26 mouse cellular contexts compared by ENCODE assay signal in genomic region chr8:123203571-123203970, GRCm38 (mm10). TPM values are rescaled to one million over a fixed set of nuclear protein-coding genes. Genes with fewer than 3 reads are reported as not detected.
DNase-seq lines count a peak whose midpoint lies in the region; ATAC-seq and TF ChIP-seq lines count a peak whose summit lies in the region.
"Had no signal": no experiment of that assay in that cellular context is flagged by ENCODE, and none has a peak within 500 bp of the region (broad histone marks: within the 10 kb centered on the region; RNA-seq: fewer than 3 reads in every experiment).

No protein-coding gene starts in this region.

- H3K4me1 ChIP-seq in lung, embryonic 14.5 days (ENCODE audit: insufficient read depth) = 0 out of 2 replicates have a peak, but pooled peaks cover 4% of the 10 kb centered on the region
- no peaks in the 10 kb centered on the region for H3K4me1 ChIP-seq in forebrain, embryonic 12.5 days
- H3K4me1 ChIP-seq: forebrain, embryonic 15.5 days; heart, embryonic 13.5 days; limb, embryonic 10.5 days had no signal

- H3K27me3 ChIP-seq in lung, embryonic 14.5 days (ENCODE audit: insufficient read depth, low read length) = no peaks in the 10 kb centered on the region
- 0 out of 2 replicates have a peak, but pooled peaks cover 6% of the 10 kb centered on the region for H3K27me3 ChIP-seq in forebrain, embryonic 12.5 days
- H3K27me3 ChIP-seq: embryonic facial prominence, embryonic 15.5 days; forebrain, embryonic 15.5 days; hindbrain, embryonic 12.5 days; midbrain, embryonic 15.5 days had no signal

- H3K36me3 ChIP-seq in lung, embryonic 14.5 days (ENCODE audit: insufficient read depth) = peaks cover 31% of the 10 kb centered on the region
- peaks cover 38% of the 10 kb centered on the region for H3K36me3 ChIP-seq in forebrain, embryonic 12.5 days (replicated peaks)

- no peak overlapping the region for H3K4me3 ChIP-seq in lung, embryonic 14.5 days (ENCODE audit: low read depth, low read length)
- no peak overlapping the region for H3K4me3 ChIP-seq in forebrain, embryonic 12.5 days (replicated peaks)
- H3K4me3 ChIP-seq: embryonic facial prominence, embryonic 15.5 days; forebrain, embryonic 15.5 days; heart, adult 2 months; heart, embryonic 13.5 days; hindbrain, embryonic 12.5 days; limb, embryonic 10.5 days; midbrain, embryonic 15.5 days had no signal

- ATAC-seq in lung, embryonic 14.5 days (ENCODE audit: insufficient read depth) = no peak
- peak; percentile 82 for ATAC-seq in CD4-positive, CD25-positive, alpha-beta regulatory T cell, adult 4 months
- peak; percentile 90 for ATAC-seq in inflammation-experienced regulatory T-cells, adult 6 months
- no peak for ATAC-seq in forebrain, embryonic 12.5 days (ENCODE audit: low FRiP score)
- ATAC-seq: forebrain, embryonic 15.5 days; liver, postnatal 0 days; midbrain, embryonic 15.5 days had no signal

- 76% methylated on average over 3 of the region's 3 CpGs for WGBS in lung, embryonic 14.5 days
- 93% methylated on average over 3 of the region's 3 CpGs for WGBS in forebrain, embryonic 12.5 days

- no peak overlapping the region for H3K9ac ChIP-seq in lung, embryonic 14.5 days
- no peak overlapping the region for H3K9ac ChIP-seq in forebrain, embryonic 12.5 days
- H3K9ac ChIP-seq: embryonic facial prominence, embryonic 15.5 days; forebrain, embryonic 15.5 days; heart, embryonic 13.5 days; hindbrain, embryonic 12.5 days; liver, postnatal 0 days; midbrain, embryonic 15.5 days had no signal

- DNase-seq in lung, embryonic 14.5 days = peak; percentile 7
- DNase-seq in lung, postnatal 14 days = no peak
- no peak for DNase-seq in frontal cortex, postnatal 36 days (ENCODE audit: low spot score in 2 of 2)
- DNase-seq in embryo, embryonic 10.5 days (ENCODE audit: low spot score) = no peak
- DNase-seq: adrenal gland, adult 8-10 months; cerebellum, adult 18-20 months; cerebellum, postnatal 25 days; embryo, embryonic 11 days; gastrocnemius, postnatal 25 days; heart, adult 2 months; heart, postnatal 14 days; kidney, adult 2 months; liver; liver, postnatal 0 days; thymus, postnatal 4 days had no signal

- no peaks in the 10 kb centered on the region for H3K9me3 ChIP-seq in lung, embryonic 14.5 days (ENCODE audit: low read depth, low read length)
- H3K9me3 ChIP-seq in forebrain, embryonic 12.5 days = no peaks in the 10 kb centered on the region
- H3K9me3 ChIP-seq: embryonic facial prominence, embryonic 15.5 days; forebrain, embryonic 15.5 days; heart, embryonic 13.5 days; hindbrain, embryonic 12.5 days; limb, embryonic 10.5 days; midbrain, embryonic 15.5 days had no signal

- no peak overlapping the region for H3K27ac ChIP-seq in lung, embryonic 14.5 days (ENCODE audit: low read depth)
- no peak overlapping the region for H3K27ac ChIP-seq in forebrain, embryonic 12.5 days
- H3K27ac ChIP-seq: embryonic facial prominence, embryonic 15.5 days; forebrain, embryonic 15.5 days; heart, adult 2 months; heart, embryonic 13.5 days; hindbrain, embryonic 12.5 days; kidney, postnatal 0 days; limb, embryonic 10.5 days; midbrain, embryonic 15.5 days had no signal

- no peak for TF ChIP-seq CTCF in lung, embryonic 14.5 days (IDR thresholded peaks at IDR 0.05; ENCODE audit: low read depth)

- H3K4me2 ChIP-seq in lung, embryonic 14.5 days = no peak overlapping the region
- no peak overlapping the region for H3K4me2 ChIP-seq in forebrain, embryonic 12.5 days
- H3K4me2 ChIP-seq: embryonic facial prominence, embryonic 15.5 days; forebrain, embryonic 15.5 days; heart, embryonic 13.5 days; hindbrain, embryonic 12.5 days; midbrain, embryonic 15.5 days had no signal

RNA-seq across cellular contexts. Expression of gene Chmp1a, which starts 9.0 kb away (rescaled TPM):
- 102 and 108 TPM in 2 replicates for polyA plus RNA-seq in lung, embryonic 14.5 days (2014; fragmentation: Nextera tagmentation; extraction: Ambion mirVana)
- 100 to 1,000 TPM; 157 to 276 TPM for polyA plus RNA-seq in CD4-positive, CD25-positive, alpha-beta regulatory T cell, adult 4 months (2017; shearing (Covaris generic))
- 100 to 1,000 TPM; 110 to 199 (median 154) TPM for polyA plus RNA-seq in inflammation-experienced regulatory T-cells, adult 6 months (2017; shearing (Covaris generic))
- 150 and 155 TPM in 2 replicates for polyA plus RNA-seq in forebrain, embryonic 12.5 days (2016; fragmentation: Nextera tagmentation; extraction: Ambion mirVana)

RNA-seq across cellular contexts. Expression of gene Spata33, which starts 9.1 kb away (rescaled TPM):
- polyA plus RNA-seq in lung, embryonic 14.5 days (2014; fragmentation: Nextera tagmentation; extraction: Ambion mirVana) = 3.1 and 4.8 TPM in 2 replicates
- polyA plus RNA-seq in CD4-positive, CD25-positive, alpha-beta regulatory T cell, adult 4 months (2017; shearing (Covaris generic)) = not detected
- not detected for polyA plus RNA-seq in inflammation-experienced regulatory T-cells, adult 6 months (2017; shearing (Covaris generic))
- polyA plus RNA-seq in forebrain, embryonic 12.5 days (2016; fragmentation: Nextera tagmentation; extraction: Ambion mirVana) = 5.7 and 6.3 TPM in 2 replicates

RNA-seq across cellular contexts. Expression of gene Dpep1, which starts 17.5 kb away (rescaled TPM):
- 1.0 and 1.1 TPM in 2 replicates for polyA plus RNA-seq in lung, embryonic 14.5 days (2014; fragmentation: Nextera tagmentation; extraction: Ambion mirVana)
- not detected for polyA plus RNA-seq in CD4-positive, CD25-positive, alpha-beta regulatory T cell, adult 4 months (2017; shearing (Covaris generic))
- polyA plus RNA-seq in inflammation-experienced regulatory T-cells, adult 6 months (2017; shearing (Covaris generic)) = not detected
- polyA plus RNA-seq in forebrain, embryonic 12.5 days (2016; fragmentation: Nextera tagmentation; extraction: Ambion mirVana) = 0.17 and 0.52 TPM in 2 replicates
- polyA plus RNA-seq: neural tube, embryonic 14.5 days had no signal

RNA-seq across cellular contexts. Expression of gene Cdk10, which starts 21.1 kb away (rescaled TPM):
- polyA plus RNA-seq in lung, embryonic 14.5 days (2014; fragmentation: Nextera tagmentation; extraction: Ambion mirVana) = 33.2 and 36.3 TPM in 2 replicates
- 10 to 100 TPM; 21.0 to 32.5 TPM for polyA plus RNA-seq in CD4-positive, CD25-positive, alpha-beta regulatory T cell, adult 4 months (2017; shearing (Covaris generic))
- polyA plus RNA-seq in inflammation-experienced regulatory T-cells, adult 6 months (2017; shearing (Covaris generic)) = 10 to 100 TPM; 16.4 to 29.7 (median 24.3) TPM
- 36.5 and 38.3 TPM in 2 replicates for polyA plus RNA-seq in forebrain, embryonic 12.5 days (2016; fragmentation: Nextera tagmentation; extraction: Ambion mirVana)

RNA-seq across cellular contexts. Expression of gene Spata2l, which starts 32.5 kb away (rescaled TPM):
- 2.3 and 4.1 TPM in 2 replicates for polyA plus RNA-seq in lung, embryonic 14.5 days (2014; fragmentation: Nextera tagmentation; extraction: Ambion mirVana)
- 1 to 10 TPM; 6.0 to 9.2 TPM for polyA plus RNA-seq in CD4-positive, CD25-positive, alpha-beta regulatory T cell, adult 4 months (2017; shearing (Covaris generic))
- 1 to 10 TPM; 6.3 to 7.7 (median 6.5) TPM for polyA plus RNA-seq in inflammation-experienced regulatory T-cells, adult 6 months (2017; shearing (Covaris generic))
- polyA plus RNA-seq in forebrain, embryonic 12.5 days (2016; fragmentation: Nextera tagmentation; extraction: Ambion mirVana) = 1.4 and 1.6 TPM in 2 replicates

Comparison
In these comparisons a context has a peak if more than half of its experiments do, and no peak if none do; other contexts are left out.
1. ATAC-seq: peak in CD4-positive, CD25-positive, alpha-beta regulatory T cell, adult 4 months (single experiment) and inflammation-experienced regulatory T-cells, adult 6 months (single experiment); none in lung, embryonic 14.5 days (single experiment) and forebrain, embryonic 12.5 days (single experiment).